16 mouse cellular contexts compared by ENCODE assay signal in genomic region chr3:76654243-76654642, GRCm38 (mm10).
DNase-seq lines count a peak whose midpoint lies in the region; ATAC-seq and TF ChIP-seq lines count a peak whose summit lies in the region.
"Had no signal": no experiment of that assay in that cellular context is flagged by ENCODE, and none has a peak within 500 bp of the region (broad histone marks: within the 10 kb centered on the region; RNA-seq: fewer than 3 reads in every experiment).

No protein-coding gene starts in this region.

- no peak overlapping the region for H3K9ac ChIP-seq in embryonic facial prominence, embryonic 15.5 days
- H3K9ac ChIP-seq in hindbrain, embryonic 13.5 days: no peak overlapping the region
- H3K9ac ChIP-seq in midbrain, postnatal 0 days (replicated peaks; ENCODE audit: low read length, poor library complexity, severe bottlenecking): no peak overlapping the region
- H3K9ac ChIP-seq: lung, embryonic 14.5 days; stomach, embryonic 15.5 days had no signal

- H3K9me3 ChIP-seq in embryonic facial prominence, embryonic 15.5 days (replicated peaks): no peaks in the 10 kb centered on the region
- no peaks in the 10 kb centered on the region for H3K9me3 ChIP-seq in hindbrain, embryonic 13.5 days
- no peaks in the 10 kb centered on the region for H3K9me3 ChIP-seq in midbrain, postnatal 0 days (ENCODE audit: low read length)
- H3K9me3 ChIP-seq: stomach, embryonic 15.5 days had no signal

- H3K27me3 ChIP-seq in embryonic facial prominence, embryonic 15.5 days: no peaks in the 10 kb centered on the region
- no peaks in the 10 kb centered on the region for H3K27me3 ChIP-seq in hindbrain, embryonic 13.5 days
- no peaks in the 10 kb centered on the region for H3K27me3 ChIP-seq in midbrain, postnatal 0 days (ENCODE audit: insufficient read depth, low read length)
- H3K27me3 ChIP-seq: stomach, embryonic 15.5 days had no signal

- no peak overlapping the region for H3K27ac ChIP-seq in embryonic facial prominence, embryonic 15.5 days (replicated peaks)
- H3K27ac ChIP-seq in hindbrain, embryonic 13.5 days: 0 out of 2 replicates have a peak overlapping the region, but pooled peaks have one; percentile 30
- H3K27ac ChIP-seq in midbrain, postnatal 0 days (ENCODE audit: low read depth, low read length): no peak overlapping the region
- H3K27ac ChIP-seq: heart, adult 2 months; stomach, embryonic 15.5 days had no signal

- peak; percentile 78 for DNase-seq in brain, embryonic 14.5 days (ENCODE audit: low read depth)
- DNase-seq in midbrain, postnatal 0 days (ENCODE audit: low spot score): peak; percentile 23
- no peak for DNase-seq in MN1 (ENCODE audit: low spot score)
- no peak for DNase-seq in layer of hippocampus, postnatal 36 days
- DNase-seq in heart, adult 9 months (ENCODE audit: low spot score in 2 of 2): no peak
- DNase-seq: adrenal gland, postnatal 25 days; cerebellum, adult 2 months; heart, adult 2 months; kidney, adult 9 months; left cerebral cortex, postnatal 4 days; lung, postnatal 4 days had no signal

- peak; percentile 82 for ATAC-seq in embryonic facial prominence, embryonic 15.5 days (ENCODE audit: insufficient number of reproducible peaks, low FRiP score, low TSS enrichment, low read depth)
- peak; percentile 94 for ATAC-seq in hindbrain, embryonic 13.5 days (ENCODE audit: low FRiP score)
- no peak for ATAC-seq in midbrain, postnatal 0 days (ENCODE audit: low FRiP score)
- ATAC-seq: inflammation-experienced regulatory T-cells, adult 6 months had no signal

- no peaks in the 10 kb centered on the region for H3K36me3 ChIP-seq in embryonic facial prominence, embryonic 15.5 days
- no peaks in the 10 kb centered on the region for H3K36me3 ChIP-seq in hindbrain, embryonic 13.5 days
- H3K36me3 ChIP-seq in midbrain, postnatal 0 days (ENCODE audit: insufficient read depth, low read length): no peaks in the 10 kb centered on the region
- H3K36me3 ChIP-seq: stomach, embryonic 15.5 days had no signal

- no peak overlapping the region for H3K4me3 ChIP-seq in embryonic facial prominence, embryonic 15.5 days (replicated peaks)
- H3K4me3 ChIP-seq in hindbrain, embryonic 13.5 days: no peak overlapping the region
- no peak overlapping the region for H3K4me3 ChIP-seq in midbrain, postnatal 0 days (ENCODE audit: low read depth, low read length)
- H3K4me3 ChIP-seq: heart, adult 2 months; stomach, embryonic 15.5 days had no signal

- no peak for TF ChIP-seq POLR2A in brain, embryonic 14.5 days (IDR thresholded peaks at IDR 0.05; ENCODE audit: borderline replicate concordance, extremely low read depth, insufficient read depth, insufficient read length, poor library complexity, severe bottlenecking)

- 86% methylated on average over 1 of the region's 1 CpGs for WGBS in embryonic facial prominence, embryonic 15.5 days
- WGBS in hindbrain, embryonic 13.5 days: 35% methylated on average over 1 of the region's 1 CpGs
- 84% methylated on average over 1 of the region's 1 CpGs for WGBS in midbrain, postnatal 0 days

- H3K4me1 ChIP-seq in embryonic facial prominence, embryonic 15.5 days: no peaks in the 10 kb centered on the region
- H3K4me1 ChIP-seq in hindbrain, embryonic 13.5 days (replicated peaks): no peaks in the 10 kb centered on the region; the same call in 1 of the 2 replicates
- no peaks in the 10 kb centered on the region for H3K4me1 ChIP-seq in midbrain, postnatal 0 days (ENCODE audit: insufficient read depth, low read length)
- H3K4me1 ChIP-seq: stomach, embryonic 15.5 days had no signal

- no peak for TF ChIP-seq CTCF in brain, embryonic 14.5 days (IDR thresholded peaks at IDR 0.05; ENCODE audit: borderline replicate concordance, extremely low read depth, insufficient read depth, insufficient read length)
- no peak for TF ChIP-seq CTCF in midbrain, postnatal 0 days (IDR thresholded peaks at IDR 0.05)

- no peak overlapping the region for H3K4me2 ChIP-seq in embryonic facial prominence, embryonic 15.5 days (replicated peaks)
- H3K4me2 ChIP-seq in hindbrain, embryonic 13.5 days: no peak overlapping the region
- H3K4me2 ChIP-seq in midbrain, postnatal 0 days (ENCODE audit: low read depth, low read length, poor library complexity, severe bottlenecking): no peak overlapping the region
- H3K4me2 ChIP-seq: lung, embryonic 14.5 days; stomach, embryonic 15.5 days had no signal

Comparison
In these comparisons a context has a peak if more than half of its experiments do, and no peak if none do; other contexts are left out.
1. DNase-seq: peak in brain, embryonic 14.5 days (single experiment) and midbrain, postnatal 0 days (single experiment); none in MN1 (single experiment), layer of hippocampus, postnatal 36 days (0 of 2) and heart, adult 9 months (0 of 2).